Mouse (Mus musculus) kidney, postnatal 0 days (tissue): ENCODE data around the gene Elp6. TPM values are rescaled to one million over a fixed set of nuclear protein-coding genes. Genes with fewer than 3 reads are reported as not detected.

Experiments used
- ATAC-seq: fragments of 200-750 bp; cut with Nextera tagmentation; replicated peaks from 2 replicates; pipeline ENCODE4 v1.8.0; 2017; ENCODE audit warnings: low read depth, moderate number of reproducible peaks, moderate TSS enrichment, moderate library complexity; ENCODE audit not compliant: low FRiP score
- DNase-seq: peaks from one replicate; pipeline ENCODE4 v3.0.0-alpha.2; 2016; ENCODE audit warnings: low spot score
- H3K27ac ChIP-seq: fragments of 300-500 bp; sonication (generic); 2 replicates; pipeline ENCODE4 v1.5.1; 2014; ENCODE audit warnings: mild to moderate bottlenecking
- H3K27me3 ChIP-seq: fragments of 300-500 bp; sonication (generic); 2 replicates; pipeline ENCODE4 v1.6.1; 2014; ENCODE audit warnings: low read length, mixed read lengths; ENCODE audit not compliant: insufficient read depth
- H3K36me3 ChIP-seq: fragments of 300-500 bp; sonication (generic); 2 replicates; pipeline ENCODE4 v1.6.1; 2014; ENCODE audit warnings: low read length, mixed read lengths; ENCODE audit not compliant: insufficient read depth
- H3K4me1 ChIP-seq: fragments of 300-500 bp; sonication (generic); replicated peaks from 2 replicates; pipeline ENCODE4 v1.6.1; 2014; ENCODE audit warnings: antibody characterized with exemption, low read length, mixed read lengths; ENCODE audit not compliant: insufficient read depth
- H3K4me2 ChIP-seq: fragments of 300-500 bp; sonication (generic); 2 replicates; pipeline ENCODE4 v1.6.1; 2014; ENCODE audit warnings: mild to moderate bottlenecking, low read length, moderate library complexity, mixed read lengths
- H3K4me3 ChIP-seq: fragments of 300-500 bp; sonication (generic); replicated peaks from 2 replicates; pipeline ENCODE4 v1.5.1; 2014; ENCODE audit warnings: low read depth, low read length
- H3K9ac ChIP-seq: fragments of 300-500 bp; sonication (generic); 2 replicates; pipeline ENCODE4 v1.6.1; 2014; ENCODE audit warnings: low read depth, low read length
- H3K9me3 ChIP-seq: fragments of 300-500 bp; sonication (generic); replicated peaks from 2 replicates; pipeline ENCODE4 v1.6.1; 2016; ENCODE audit warnings: low read length, inconsistent platforms, mixed read lengths
- CTCF ChIP-seq: IDR thresholded peaks from 2 replicates; pipeline ENCODE4 v1.5.1; 2016; ENCODE audit warnings: antibody characterized with exemption, low read depth, mild to moderate bottlenecking, moderate library complexity
- WGBS: fragments of 180-500 bp; shearing (Covaris S2); extraction: QIAGEN DNeasy Blood & Tissue Kit; methylation state at CpG from one replicate; pipeline ENCODE4 v1.1.7; 2014; 5-methylcytosine and 5-hydroxymethylcytosine counted together
- polyA plus RNA-seq: library from polyadenylated mRNA; unstranded; fragments of >200 nt; fragmentation: Nextera tagmentation; extraction: Ambion mirVana; gene quantifications from 2 replicates; pipeline ENCODE4 v1.2.1, GENCODE M21; 2015

Gene Elp6
- polyA plus RNA-seq, 1 experiment from 2014 or later = 15.7 TPM

- Histone ChIP-seq H3K36me3 (0 out of 2 replicates have a peak, but pooled peaks cover 10% of the 10 kb centered on the region), H3K9me3 (no peaks in the 10 kb centered on the region), H3K4me1 (peaks cover 7% of the 10 kb centered on the region), H3K27me3 (no peaks in the 10 kb centered on the region), H3K27ac (no peak overlapping the region), H3K4me3 (no peak overlapping the region), H3K9ac (no peak overlapping the region), H3K4me2 (no peak overlapping the region)
- 92% methylated on average over 5 of the region's 5 CpGs for WGBS
- no peak for TF ChIP-seq CTCF
- DNase-seq (no peak), ATAC-seq (no peak)
These were observed 1.4 kb downstream of the Elp6 start for GRCm38 (mm10) chr9:110306371-110306770.

GRCm38 (mm10) chr9:110314706-110315105 is 9.7 kb downstream of the Elp6 start:
- TF ChIP-seq CTCF = no peak
- 51% methylated on average over 5 of the region's 5 CpGs for WGBS
- H3K4me1 ChIP-seq = no peaks in the 10 kb centered on the region
- no peaks in the 10 kb centered on the region for H3K9me3 ChIP-seq
- H3K4me3 ChIP-seq = no peak overlapping the region
- H3K9ac ChIP-seq = no peak overlapping the region
- H3K4me2 ChIP-seq = no peak overlapping the region
- H3K27ac ChIP-seq = no peak overlapping the region
- DNase-seq (no peak), ATAC-seq (peak; percentile 31; the same call in 1 of the 2 replicates)
- H3K36me3 ChIP-seq = 0 out of 2 replicates have a peak, but pooled peaks cover 27% of the 10 kb centered on the region
- H3K27me3 ChIP-seq = no peaks in the 10 kb centered on the region

DNA sequence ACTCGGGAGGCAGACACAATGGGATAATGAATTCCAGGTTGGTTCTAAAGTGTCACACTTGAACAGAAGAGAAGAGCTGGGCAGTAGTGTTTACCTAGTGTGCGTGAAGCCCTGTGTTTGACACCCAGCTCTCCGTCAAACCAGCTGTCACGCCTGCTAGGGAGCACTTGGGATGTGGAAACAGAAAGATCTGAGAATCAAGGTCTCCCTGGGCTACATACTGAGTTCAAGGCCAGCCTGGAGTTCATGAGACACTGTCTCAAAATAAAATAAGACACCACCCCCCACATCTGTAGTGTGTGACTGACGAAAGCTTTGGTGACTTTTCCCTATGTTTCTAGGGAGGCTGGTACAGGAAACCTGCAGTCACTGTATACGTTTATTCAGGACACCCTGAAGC is 10.4 kb downstream of the Elp6 start:
- H3K9me3 ChIP-seq = no peaks in the 10 kb centered on the region
- no peak for DNase-seq
- no peaks in the 10 kb centered on the region for H3K4me1 ChIP-seq
- H3K4me3 ChIP-seq = no peak overlapping the region
- TF ChIP-seq CTCF = no peak
- H3K4me2 ChIP-seq = no peak overlapping the region
- H3K9ac ChIP-seq = no peak overlapping the region
- H3K27ac ChIP-seq = no peak overlapping the region
- ATAC-seq = no peak
- 0 out of 2 replicates have a peak, but pooled peaks cover 22% of the 10 kb centered on the region for H3K36me3 ChIP-seq
- no peaks in the 10 kb centered on the region for H3K27me3 ChIP-seq
- 64% methylated on average over 6 of the region's 6 CpGs for WGBS

GRCm38 (mm10) chr9:110315904-110316303 is 10.9 kb downstream of the Elp6 start:
- ATAC-seq (no peak), DNase-seq (no peak)
- no peak overlapping the region for H3K4me3 ChIP-seq
- H3K9ac ChIP-seq = no peak overlapping the region
- no peak for TF ChIP-seq CTCF
- no peak overlapping the region for H3K4me2 ChIP-seq
- no peak overlapping the region for H3K27ac ChIP-seq
- H3K36me3 ChIP-seq = 0 out of 2 replicates have a peak, but pooled peaks cover 17% of the 10 kb centered on the region
- no peaks in the 10 kb centered on the region for H3K27me3 ChIP-seq
- H3K9me3 ChIP-seq = no peaks in the 10 kb centered on the region
- 95% methylated on average over 8 of the region's 8 CpGs for WGBS
- no peaks in the 10 kb centered on the region for H3K4me1 ChIP-seq

DNA sequence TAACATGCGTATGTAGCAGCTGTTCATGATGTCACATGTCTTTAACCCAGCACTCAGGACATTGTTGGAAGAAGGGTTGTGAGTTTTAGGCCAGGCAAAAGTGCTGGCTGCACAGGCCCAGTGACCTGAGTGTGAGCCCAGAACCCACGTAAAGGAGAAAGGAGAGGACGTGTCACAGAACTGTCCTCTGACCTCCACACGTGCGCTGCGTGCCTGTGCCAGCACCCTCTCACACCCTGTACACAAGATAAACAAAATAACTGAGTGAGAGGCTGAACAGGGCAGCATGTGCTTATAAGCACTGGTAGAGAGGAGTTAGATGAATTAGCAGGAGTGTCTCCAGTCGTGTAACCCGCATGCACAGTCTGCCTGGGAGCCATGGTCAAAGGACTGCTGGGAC is 11.5 kb downstream of the Elp6 start:
- H3K36me3 ChIP-seq = peaks cover 20% of the 10 kb centered on the region; the same call in 1 of the 2 replicates
- H3K27me3 ChIP-seq = no peaks in the 10 kb centered on the region
- H3K4me2 ChIP-seq = no peak overlapping the region
- whole genome bisulfite sequencing = 92% methylated on average over 8 of the region's 8 CpGs
- DNase-seq (no peak), ATAC-seq (no peak)
- no peaks in the 10 kb centered on the region for H3K4me1 ChIP-seq
- TF ChIP-seq CTCF = no peak
- no peak overlapping the region for H3K4me3 ChIP-seq
- H3K9me3 ChIP-seq = no peaks in the 10 kb centered on the region
- no peak overlapping the region for H3K9ac ChIP-seq
- no peak overlapping the region for H3K27ac ChIP-seq

- Histone ChIP-seq H3K4me1 (no peaks in the 10 kb centered on the region), H3K36me3 (peaks cover 8% of the 10 kb centered on the region; the same call in 1 of the 2 replicates), H3K4me2 (no peak overlapping the region), H3K27ac (no peak overlapping the region), H3K9ac (no peak overlapping the region), H3K27me3 (no peaks in the 10 kb centered on the region), H3K4me3 (no peak overlapping the region), H3K9me3 (no peaks in the 10 kb centered on the region)
- WGBS = 75% methylated on average over 10 of the region's 10 CpGs
- DNase-seq (peak; percentile 19), ATAC-seq (peak; percentile 80)
- TF ChIP-seq CTCF = no peak
These were observed 15.8 kb downstream of the Elp6 start for GRCm38 (mm10) chr9:110320769-110321168.

DNA sequence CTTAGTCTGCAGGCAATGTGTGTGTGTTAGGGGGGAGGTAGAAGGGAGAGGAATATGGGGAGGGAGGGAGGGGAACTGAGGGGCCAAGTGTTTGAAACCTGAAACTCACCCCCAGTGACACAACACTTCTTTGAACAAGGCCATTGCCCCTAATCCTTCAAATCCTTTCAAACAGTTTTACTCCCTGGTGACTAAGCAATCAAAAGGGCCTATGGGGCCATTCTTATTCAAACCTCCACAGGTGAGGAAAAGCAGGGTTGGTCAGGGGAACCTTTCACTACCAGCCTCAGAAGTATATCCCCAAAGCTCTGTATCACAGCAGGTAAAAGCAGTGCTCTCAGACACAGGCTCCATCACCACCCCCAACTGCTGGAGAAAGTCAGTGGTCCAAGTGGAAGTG is 18.0 kb downstream of the Elp6 start:
- TF ChIP-seq CTCF = no peak
- ATAC-seq = no peak
- Histone ChIP-seq H3K4me1 (no peaks in the 10 kb centered on the region), H3K27me3 (no peaks in the 10 kb centered on the region), H3K9ac (no peak overlapping the region), H3K4me2 (no peak overlapping the region), H3K27ac (no peak overlapping the region), H3K9me3 (no peaks in the 10 kb centered on the region), H3K4me3 (no peak overlapping the region), H3K36me3 (peaks cover 8% of the 10 kb centered on the region; the same call in 1 of the 2 replicates)
- no peak for DNase-seq
